Mouse (Mus musculus) mouse embryonic stem cell (cell line): ENCODE data around the gene Acsl6.
"Not testable (repeated sequence)": the region's sequence is repeated elsewhere in the genome, so short reads cannot be mapped to it uniquely, and the experiment has no call there.

ENCODE experiments used
- in situ Hi-C, 2 experiments: fragments of 300-500 bp; cut with MboI; formaldehyde crosslinking; loops; 1 replicate in 1 of 2; 3 replicates in 1 of 2; pipeline ENCODE4 v1.14.3; 2019 to 2020; ENCODE audit warnings: low sequenced_read_pairs in 2 of 2, low pct_unique_long_range_greater_than_20kb in 1 of 2, mixed read lengths in 1 of 2; ENCODE audit not compliant: unreplicated experiment in 1 of 2

Acsl6 gene

GRCm38 (mm10) chr11:54303728-54304470 is at the start of gene Acsl6:
Gene Acsl6, plus strand, starts transcription at chr11:54303798.
- in situ Hi-C loops = no loop called here

GRCm38 (mm10) chr11:54254114-54254513 is 49.5 kb upstream of the Acsl6 start:
- in situ Hi-C loops = no loop called here

DNA sequence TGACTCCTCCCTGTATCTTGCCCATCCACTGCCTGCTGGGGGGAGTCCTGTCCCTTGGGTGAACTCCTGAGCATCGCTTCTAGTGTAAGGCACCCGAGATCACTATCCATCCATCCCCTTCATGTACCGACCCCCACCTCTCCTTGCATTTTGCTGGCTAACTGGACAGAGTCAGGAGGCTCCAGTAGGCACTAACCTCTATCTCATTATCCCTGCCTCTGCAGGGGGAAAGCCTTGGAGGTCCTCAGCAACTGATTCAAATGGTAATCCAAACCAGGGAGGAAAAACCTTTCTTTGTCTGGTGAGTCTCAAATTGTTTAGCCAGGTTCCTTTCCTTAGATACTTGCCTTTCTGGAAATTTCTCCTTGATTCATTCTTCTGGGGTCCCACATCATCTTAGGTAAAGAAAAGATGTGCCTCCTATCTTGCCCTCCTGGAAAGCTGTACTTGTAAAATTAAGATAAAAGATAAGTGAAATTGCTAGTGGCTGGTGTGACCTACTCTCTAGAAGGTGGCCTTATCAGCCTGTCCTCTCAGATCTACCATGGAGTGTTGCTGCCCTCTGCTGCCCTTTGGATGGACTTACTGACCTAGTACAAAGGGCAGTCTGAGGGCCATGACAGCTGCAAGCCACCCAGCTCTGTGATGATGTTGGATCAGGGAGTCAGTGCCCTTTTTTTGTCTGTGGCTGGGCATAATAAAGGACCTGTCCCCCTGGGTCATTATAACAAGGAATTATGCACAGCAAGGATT is 46.8 kb upstream of the Acsl6 start:
- in situ Hi-C loops = loop anchor here in 1 of 2 experiments (5.0 kb wide), 1 partner anchor 114 kb away; no protein-coding TSS in a partner anchor

- in situ Hi-C loops = no loop called here
These were observed 40.1 kb upstream of the Acsl6 start for GRCm38 (mm10) chr11:54263405-54264031.

DNA sequence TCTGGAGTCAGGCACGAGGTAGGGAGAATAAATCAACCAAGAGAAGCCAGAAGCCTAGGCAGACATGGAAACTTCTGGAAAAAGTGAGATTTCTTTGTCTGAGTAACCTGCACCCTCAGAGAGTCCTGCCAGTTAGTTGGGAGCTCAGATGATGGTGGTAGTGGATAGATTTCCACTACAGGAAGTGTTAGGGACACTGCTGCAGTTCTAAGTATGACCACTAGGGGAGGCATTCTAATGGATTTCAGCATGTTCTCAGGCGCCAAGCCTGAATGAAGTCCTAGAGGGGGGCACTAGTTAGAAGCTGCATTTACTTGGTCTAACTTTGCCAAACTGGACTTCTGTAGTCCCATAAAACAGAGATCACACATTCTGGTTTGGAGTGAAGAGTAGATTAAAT is 39.1 kb upstream of the Acsl6 start:
- in situ Hi-C loops = no loop called here

GRCm38 (mm10) chr11:54267177-54267576 is 36.4 kb upstream of the Acsl6 start, which contains the start of gene Il3:
Gene Il3, minus strand, starts transcription at chr11:54267277.
- in situ Hi-C loops = no loop called here

DNA sequence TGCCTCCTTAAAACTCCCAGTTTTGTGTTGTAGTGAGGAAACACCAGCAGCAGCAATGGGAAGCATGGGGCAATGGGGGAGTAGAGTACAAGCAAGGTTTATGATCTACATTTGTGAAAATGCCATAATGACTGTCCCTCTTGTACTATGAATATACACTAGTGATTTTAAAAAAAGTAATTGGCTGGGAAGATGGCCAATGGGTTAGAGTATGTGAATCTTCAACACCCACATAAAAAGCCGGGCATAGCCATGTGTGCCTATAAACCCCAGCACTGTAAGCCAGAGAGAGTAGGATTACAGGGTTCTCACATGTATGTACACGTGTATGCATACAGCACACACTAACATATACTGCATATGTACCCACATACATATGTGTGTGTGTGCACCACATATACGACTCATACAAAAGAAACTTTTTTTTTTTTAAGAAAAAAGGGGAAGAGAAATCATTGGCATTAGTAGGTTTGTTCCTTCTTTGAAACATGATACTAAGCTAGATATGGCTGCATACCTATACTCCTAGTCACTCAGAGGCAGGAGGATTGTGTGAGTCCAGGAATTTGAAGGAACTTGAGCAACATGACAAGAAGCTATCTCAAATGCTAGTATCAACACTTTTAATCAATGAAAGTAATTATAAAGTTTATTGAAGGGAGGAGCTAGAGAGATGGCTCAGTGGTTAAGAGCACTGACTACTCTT is 34.3 kb upstream of the Acsl6 start:
- in situ Hi-C loops = no loop called here

DNA sequence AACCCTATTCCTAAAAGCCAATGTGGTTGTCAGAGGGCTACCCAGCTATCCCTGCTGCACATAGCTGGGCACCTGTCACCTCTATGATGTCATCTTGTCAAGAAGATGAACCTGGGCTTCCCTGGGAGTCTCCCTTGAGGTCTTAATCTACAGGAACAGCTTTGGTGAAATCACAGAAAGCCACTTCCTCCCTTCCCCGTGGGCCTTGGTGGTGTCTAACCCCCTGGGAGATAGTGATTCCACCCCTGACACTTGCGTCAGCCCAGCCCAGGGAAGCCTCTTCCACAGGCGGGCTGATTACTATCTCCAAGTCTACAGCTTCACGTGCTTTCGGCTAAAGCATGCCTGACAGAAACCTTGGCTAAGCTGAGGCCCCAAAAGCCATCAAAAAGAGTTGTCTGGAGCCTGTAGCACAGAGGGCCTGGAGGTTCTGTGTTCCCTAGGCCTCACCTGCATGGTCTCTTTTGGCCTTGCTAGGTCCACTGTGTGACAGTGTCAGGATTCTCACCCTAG is 32.1 kb upstream of the Acsl6 start:
- in situ Hi-C loops = no loop called here

- in situ Hi-C loops = no loop called here
These were observed 15.7 kb upstream of the Acsl6 start for GRCm38 (mm10) chr11:54287821-54288453.

DNA sequence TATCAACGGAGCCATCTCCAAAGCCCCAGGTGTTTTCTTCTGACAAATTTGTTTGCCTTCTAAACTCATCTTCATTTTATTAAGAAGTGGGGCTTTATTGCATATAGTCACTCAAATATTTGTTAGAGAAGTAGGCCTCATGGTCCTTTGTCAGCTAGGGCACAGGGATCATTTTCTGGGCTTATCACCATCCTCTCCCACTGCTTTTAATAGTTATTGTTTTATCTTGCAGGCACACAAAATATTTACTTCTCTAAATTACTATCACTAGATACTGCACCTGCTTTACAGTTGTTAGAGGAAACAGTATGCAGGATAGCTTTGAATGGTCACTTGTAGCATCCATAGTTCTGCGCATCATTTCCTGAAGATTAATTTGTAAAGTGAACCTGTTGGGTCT is 11.4 kb upstream of the Acsl6 start:
- in situ Hi-C loops = no loop called here

DNA sequence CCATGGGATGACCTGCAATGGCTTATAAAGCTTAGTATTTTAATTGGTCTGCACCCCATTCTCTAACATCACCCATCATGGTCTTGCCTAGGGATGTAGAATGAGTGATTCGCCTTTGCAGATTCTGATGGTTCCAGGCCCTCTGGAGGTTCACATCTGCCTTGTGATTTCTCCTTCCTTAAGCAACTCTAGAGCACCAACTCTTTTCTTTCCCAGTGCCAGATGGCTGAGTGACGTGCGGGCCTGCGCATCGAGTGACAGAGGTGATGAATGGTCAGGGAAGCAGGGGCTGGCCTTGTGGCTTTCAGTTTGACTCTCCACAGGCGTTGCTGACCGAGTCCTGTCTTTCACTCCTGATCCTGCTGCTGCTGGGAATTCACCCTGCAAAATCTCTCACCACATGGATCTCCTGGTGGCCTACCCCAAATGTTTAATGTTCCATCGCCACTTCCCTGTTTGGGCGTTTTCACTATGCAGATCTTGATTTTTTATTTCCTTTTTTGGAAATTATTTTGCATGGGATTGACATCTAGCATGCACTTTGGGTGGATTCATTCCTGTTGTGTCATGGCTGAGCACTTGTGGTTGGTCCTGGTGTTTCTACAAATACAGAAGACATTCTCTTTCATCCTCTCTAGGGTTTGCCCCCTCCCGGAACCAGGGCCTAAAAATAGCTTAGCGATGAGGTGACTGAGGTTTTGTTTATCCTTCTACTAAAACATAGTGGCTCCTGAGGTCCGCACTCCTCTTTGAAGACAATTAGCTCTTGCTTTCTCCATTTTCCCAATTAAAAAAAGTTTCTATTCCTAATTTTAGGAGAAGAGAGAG is 9.4 kb upstream of the Acsl6 start:
- in situ Hi-C loops = no loop called here

DNA sequence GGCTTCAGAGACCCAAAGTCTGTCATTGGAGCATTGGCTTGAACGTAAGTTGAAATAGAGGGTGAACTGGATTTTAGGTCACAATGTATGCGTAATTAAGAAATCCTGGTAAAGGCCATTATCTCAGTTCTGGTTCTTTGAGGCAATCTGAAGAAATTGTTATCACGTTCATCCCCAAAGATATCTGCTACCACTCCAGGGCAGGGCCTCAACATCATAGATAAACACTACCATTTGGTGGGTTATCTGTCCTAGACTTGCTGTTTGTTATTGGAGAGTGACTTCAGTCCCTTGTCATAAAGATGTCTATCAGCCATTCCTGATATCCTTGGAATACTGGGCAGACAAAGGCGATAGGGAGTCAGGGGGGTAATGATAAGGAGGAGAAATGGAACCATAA is 7.6 kb upstream of the Acsl6 start:
- in situ Hi-C loops = no loop called here

DNA sequence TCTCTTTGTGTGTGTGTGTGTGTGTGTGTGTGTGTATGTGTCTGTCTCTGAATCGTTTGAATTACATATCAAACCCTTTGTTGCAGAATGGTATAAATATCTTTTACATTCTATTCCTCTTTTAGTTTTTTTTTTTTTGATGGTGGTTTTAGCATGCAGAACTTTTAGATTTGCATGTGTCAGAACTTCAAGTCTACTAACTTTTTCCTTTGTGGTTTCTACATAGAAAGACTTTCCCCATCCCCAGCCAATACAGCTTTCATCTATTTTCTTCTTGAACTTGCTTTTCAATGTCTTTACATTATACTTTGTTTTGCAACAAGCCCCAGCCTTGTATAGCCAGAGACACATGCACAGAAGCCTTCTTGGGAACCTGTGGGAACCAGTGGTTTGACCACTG is 6.9 kb upstream of the Acsl6 start:
- in situ Hi-C loops = no loop called here

GRCm38 (mm10) chr11:54297471-54297870 is 6.1 kb upstream of the Acsl6 start:
- in situ Hi-C loops = not testable (repeated sequence)

DNA sequence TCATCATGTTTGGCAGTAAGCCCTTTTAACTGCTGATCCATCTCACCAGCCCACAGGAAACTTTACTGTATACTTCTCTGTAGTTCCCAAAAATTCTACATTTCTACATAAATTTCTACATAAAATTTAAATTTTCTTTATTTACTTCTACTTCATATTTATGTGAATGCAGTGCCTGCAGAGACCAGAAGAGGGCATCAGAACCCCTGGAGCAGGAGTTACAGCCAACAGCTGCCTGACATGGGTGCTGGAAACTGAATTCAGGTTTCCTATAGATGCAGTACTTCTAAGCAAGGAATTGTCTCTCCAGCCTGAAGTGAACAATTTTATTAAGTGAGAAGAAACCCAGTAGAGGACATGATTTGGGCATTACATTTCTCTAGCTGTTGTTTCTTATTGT is 4.8 kb upstream of the Acsl6 start:
- in situ Hi-C loops = no loop called here

- in situ Hi-C loops = no loop called here
These were observed 1.6 kb upstream of the Acsl6 start for GRCm38 (mm10) chr11:54301994-54302393.

DNA sequence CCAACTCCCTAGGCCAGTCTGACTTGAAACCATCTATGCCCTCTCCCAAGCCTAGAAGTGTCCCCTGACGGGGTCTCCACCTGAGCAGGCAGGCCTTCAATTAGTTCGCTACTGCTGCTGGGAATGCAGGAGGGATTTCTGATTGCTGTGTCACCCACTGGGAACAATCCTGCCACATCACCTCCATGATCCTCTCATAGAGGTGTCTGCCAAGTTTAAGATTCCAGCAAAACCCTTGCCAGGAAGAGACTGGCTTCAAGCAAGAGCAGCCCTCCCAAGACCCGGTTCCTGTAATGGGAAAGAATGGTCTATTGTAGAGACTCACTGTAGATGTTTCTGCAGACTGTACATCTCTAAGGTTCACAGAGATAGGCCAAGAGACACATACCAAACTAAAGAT is 992 bp upstream of the Acsl6 start:
- in situ Hi-C loops = no loop called here
